Mouse (Mus musculus) forebrain, embryonic 10.5 days (tissue): ENCODE data around the gene Mrpl23. TPM values are rescaled to one million over a fixed set of nuclear protein-coding genes. Genes with fewer than 3 reads are reported as not detected.
A peak's percentile ranks its signal among the peaks of the same experiment; 100 is the strongest.

ENCODE experiments used
- DNase-seq: peaks from one replicate; pipeline ENCODE4 v3.0.0-alpha.2; 2017; ENCODE audit warnings: low spot score; ENCODE audit errors: extremely low spot score
- H3K27ac ChIP-seq: fragments of 300-500 bp; sonication (generic); 2 replicates; pipeline ENCODE4 v1.5.1; 2016; ENCODE audit warnings: mild to moderate bottlenecking
- H3K27me3 ChIP-seq: fragments of 300-500 bp; sonication (generic); 2 replicates; pipeline ENCODE4 v1.6.1; 2016; ENCODE audit warnings: mild to moderate bottlenecking; ENCODE audit not compliant: poor library complexity, severe bottlenecking
- H3K36me3 ChIP-seq: fragments of 300-500 bp; sonication (generic); replicated peaks from 2 replicates; pipeline ENCODE4 v1.6.1; 2016; ENCODE audit warnings: mild to moderate bottlenecking, moderate library complexity
- H3K4me1 ChIP-seq: fragments of 300-500 bp; sonication (generic); 2 replicates; pipeline ENCODE4 v1.6.1; 2016
- H3K4me3 ChIP-seq: fragments of 300-500 bp; sonication (generic); 2 replicates; pipeline ENCODE4 v1.5.1; 2016; ENCODE audit warnings: mild to moderate bottlenecking, moderate library complexity
- H3K9me3 ChIP-seq: fragments of 300-500 bp; sonication (generic); 2 replicates; pipeline ENCODE4 v1.6.1; 2016; ENCODE audit warnings: mild to moderate bottlenecking, moderate library complexity
- WGBS: fragments of 180-500 bp; shearing (Covaris S2); methylation state at CpG from one replicate; pipeline ENCODE4 v1.1.7; 2016; 5-methylcytosine and 5-hydroxymethylcytosine counted together
- polyA plus RNA-seq: library from polyadenylated mRNA; unstranded; fragments of >200 nt; fragmentation: Nextera tagmentation; extraction: Ambion mirVana; gene quantifications from 2 replicates; pipeline ENCODE4 v1.2.1, GENCODE M21; 2016

Mrpl23 gene
- polyA plus RNA-seq: 15.8 and 16.1 TPM in 2 replicates

DNA sequence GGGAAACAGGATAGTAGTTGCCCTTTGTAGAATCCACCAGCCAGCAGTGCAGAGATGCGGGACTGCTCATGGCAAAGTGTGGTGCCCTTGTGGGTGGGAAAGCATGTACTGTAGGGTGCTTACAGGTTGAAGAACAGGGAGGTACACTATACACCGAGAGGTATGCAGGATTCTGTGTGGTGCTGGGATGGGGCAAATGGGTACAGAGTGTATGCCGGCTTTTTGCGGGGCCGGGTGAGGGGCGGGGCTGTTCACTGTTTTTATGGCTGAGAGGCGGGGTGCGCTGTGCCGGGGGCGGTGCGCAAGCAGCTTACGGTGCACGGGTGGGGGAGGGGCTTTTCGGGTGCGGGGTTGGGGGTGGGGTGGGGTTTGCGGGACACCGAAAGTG is at the start of gene Mrpl23:
Mrpl23 (plus strand) TSS at position 16 of the 388 bp plus-strand sequence.
- 10% methylated on average over 17 of the region's 17 CpGs for WGBS
- Histone ChIP-seq H3K4me1 (peaks cover 46% of the 10 kb centered on the region), H3K27me3 (no peaks in the 10 kb centered on the region), H3K4me3 (peak within 1 kb of the TSS; percentile 74), H3K27ac (peak within 1 kb of the TSS; percentile 97), H3K36me3 (peaks cover 22% of the 10 kb centered on the region), H3K9me3 (no peaks in the 10 kb centered on the region)
- no peak for DNase-seq

DNA sequence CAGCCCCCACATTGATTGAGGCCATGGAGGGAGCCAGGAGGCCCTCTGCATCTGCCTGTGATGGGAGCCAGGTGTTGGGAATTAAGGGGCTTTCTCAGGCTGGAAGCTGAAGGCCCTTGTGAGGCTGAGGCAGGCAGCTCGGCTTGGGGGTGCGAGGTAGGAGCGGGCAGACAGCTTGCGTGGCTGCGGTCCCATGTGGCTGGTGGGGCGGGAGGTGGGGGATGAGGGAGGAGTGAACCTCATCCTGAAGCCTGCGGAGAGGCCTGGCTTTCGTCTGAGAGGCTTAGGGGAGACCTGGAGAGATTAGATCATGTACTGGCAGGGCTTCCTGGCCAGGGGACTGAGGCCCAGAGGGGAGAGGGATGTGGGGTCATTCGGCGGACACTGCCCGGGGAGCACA is 49.4 kb upstream of the Mrpl23 start:
- H3K27me3 ChIP-seq: peaks cover 16% of the 10 kb centered on the region; the same call in 1 of the 2 replicates
- no peaks in the 10 kb centered on the region for H3K36me3 ChIP-seq

DNA sequence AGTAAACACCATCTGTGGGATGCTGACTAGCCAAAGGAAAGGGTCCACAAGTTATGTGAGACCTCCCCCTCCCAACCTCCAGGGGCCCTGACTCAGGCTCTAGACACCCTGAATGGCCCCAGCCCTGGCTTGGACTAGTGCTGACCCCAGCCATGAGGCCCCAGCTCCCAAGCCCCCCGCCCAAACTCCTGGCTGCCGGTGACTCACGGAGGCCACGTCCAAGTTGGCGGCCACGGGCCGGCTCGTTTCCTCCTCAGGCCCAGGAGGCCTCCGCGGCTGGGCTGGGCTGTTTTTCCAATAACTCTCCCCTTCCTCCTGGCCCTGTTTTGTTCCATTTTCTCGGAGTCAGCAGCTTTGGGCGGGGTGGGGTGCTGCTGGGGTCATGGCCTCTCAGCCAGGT is 47.7 kb upstream of the Mrpl23 start:
- Histone ChIP-seq H3K36me3 (no peaks in the 10 kb centered on the region), H3K4me3 (no peak overlapping the region), H3K4me1 (peaks cover 60% of the 10 kb centered on the region), H3K27me3 (peaks cover 16% of the 10 kb centered on the region; the same call in 1 of the 2 replicates), H3K9me3 (no peaks in the 10 kb centered on the region), H3K27ac (peak overlapping the region; percentile 67)
- WGBS: 86% methylated on average over 12 of the region's 12 CpGs
- DNase-seq: no peak

More for the DNA sequence above, 49.4 kb upstream of the Mrpl23 start:
- peaks cover 61% of the 10 kb centered on the region for H3K4me1 ChIP-seq
- WGBS: 44% methylated on average over 11 of the region's 11 CpGs
- no peak for DNase-seq
- no peak overlapping the region for H3K4me3 ChIP-seq
- no peaks in the 10 kb centered on the region for H3K9me3 ChIP-seq
- peak overlapping the region; percentile 93 for H3K27ac ChIP-seq

DNA sequence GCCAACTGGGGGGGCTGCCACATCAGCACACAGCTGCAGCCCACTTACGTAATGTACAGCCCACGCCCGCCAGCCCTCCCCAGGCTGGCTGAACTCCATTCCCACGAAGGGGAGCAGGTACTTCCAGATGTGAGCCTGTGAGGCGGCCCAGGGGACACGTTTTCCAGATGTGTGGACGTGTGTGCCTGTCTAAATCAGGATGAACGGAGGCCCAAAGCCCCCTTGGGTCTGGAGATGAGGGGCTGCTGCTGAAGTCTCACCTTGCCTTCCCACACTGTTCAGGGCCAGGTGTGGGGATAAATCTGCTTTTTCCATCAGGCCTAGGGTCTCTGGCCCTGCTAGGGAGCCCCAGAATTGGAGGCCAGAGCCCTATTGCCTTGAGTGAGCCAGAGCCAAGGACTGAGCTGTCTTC is 45.7 kb upstream of the Mrpl23 start:
- Histone ChIP-seq H3K27ac (peak overlapping the region; percentile 82), H3K4me3 (no peak overlapping the region), H3K36me3 (no peaks in the 10 kb centered on the region), H3K27me3 (peaks cover 16% of the 10 kb centered on the region; the same call in 1 of the 2 replicates), H3K9me3 (no peaks in the 10 kb centered on the region), H3K4me1 (peaks cover 50% of the 10 kb centered on the region)
- no peak for DNase-seq
- 74% methylated on average over 8 of the region's 8 CpGs for WGBS

DNA sequence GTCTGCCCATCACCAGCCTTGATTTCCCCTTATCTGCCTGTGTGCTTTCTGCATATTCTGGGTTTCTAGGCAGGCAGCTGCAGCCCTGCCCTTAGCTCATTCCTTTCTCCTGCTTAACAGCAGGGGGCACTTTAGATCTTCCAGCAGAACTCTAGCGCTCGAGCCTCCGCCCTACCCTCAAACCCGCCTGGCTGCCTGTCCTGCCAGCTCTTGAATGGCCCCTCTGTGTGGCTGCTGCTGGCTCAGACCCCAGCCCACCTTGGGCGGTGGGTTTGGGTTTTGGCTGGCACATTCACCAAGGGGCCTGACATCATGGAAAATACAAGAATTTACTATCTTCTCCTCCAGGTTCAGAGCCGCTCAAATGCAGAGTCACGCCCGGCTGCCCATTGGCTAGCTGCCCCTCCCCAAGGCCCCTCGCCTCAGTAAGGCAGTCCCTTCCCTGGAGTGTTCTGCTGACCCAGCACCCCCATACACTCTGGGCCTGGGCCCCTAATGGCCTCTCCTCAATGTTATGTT is 45.1 kb upstream of the Mrpl23 start:
- H3K9me3 ChIP-seq: no peaks in the 10 kb centered on the region
- 18% methylated on average over 9 of the region's 9 CpGs for WGBS
- no peaks in the 10 kb centered on the region for H3K36me3 ChIP-seq
- peak overlapping the region; percentile 82 for H3K27ac ChIP-seq
- peak; percentile 71 for DNase-seq
- H3K4me1 ChIP-seq: peaks cover 43% of the 10 kb centered on the region
- H3K27me3 ChIP-seq: peaks cover 12% of the 10 kb centered on the region; the same call in 1 of the 2 replicates
- 0 out of 2 replicates have a peak overlapping the region, but pooled peaks have one; percentile 2 for H3K4me3 ChIP-seq

DNA sequence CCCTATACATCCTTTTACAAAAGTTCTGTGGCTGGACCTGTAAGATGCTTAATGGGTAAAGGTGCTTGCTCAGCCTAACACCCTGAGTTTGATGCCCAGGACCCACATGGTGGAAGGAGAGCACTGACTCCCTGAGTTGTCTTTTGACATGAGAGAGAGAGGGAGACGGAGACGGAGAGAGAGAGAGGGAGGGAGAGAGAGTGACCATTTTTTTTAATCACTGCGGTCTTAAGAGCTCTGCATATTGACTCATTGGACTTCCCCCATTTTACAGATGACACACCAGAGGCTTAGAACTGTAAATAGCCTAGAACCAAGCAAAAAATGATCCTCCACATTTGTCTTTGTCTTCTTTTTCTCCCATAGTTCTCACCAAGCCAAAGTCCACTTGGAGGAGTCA is 44.4 kb upstream of the Mrpl23 start:
- peaks cover 6% of the 10 kb centered on the region; the same call in 1 of the 2 replicates for H3K27me3 ChIP-seq
- peaks cover 37% of the 10 kb centered on the region for H3K4me1 ChIP-seq
- no peak for DNase-seq
- no peaks in the 10 kb centered on the region for H3K36me3 ChIP-seq
- H3K27ac ChIP-seq: peak overlapping the region; percentile 82
- H3K9me3 ChIP-seq: no peaks in the 10 kb centered on the region
- no peak overlapping the region for H3K4me3 ChIP-seq
- WGBS: 75% methylated on average over 3 of the region's 3 CpGs

DNA sequence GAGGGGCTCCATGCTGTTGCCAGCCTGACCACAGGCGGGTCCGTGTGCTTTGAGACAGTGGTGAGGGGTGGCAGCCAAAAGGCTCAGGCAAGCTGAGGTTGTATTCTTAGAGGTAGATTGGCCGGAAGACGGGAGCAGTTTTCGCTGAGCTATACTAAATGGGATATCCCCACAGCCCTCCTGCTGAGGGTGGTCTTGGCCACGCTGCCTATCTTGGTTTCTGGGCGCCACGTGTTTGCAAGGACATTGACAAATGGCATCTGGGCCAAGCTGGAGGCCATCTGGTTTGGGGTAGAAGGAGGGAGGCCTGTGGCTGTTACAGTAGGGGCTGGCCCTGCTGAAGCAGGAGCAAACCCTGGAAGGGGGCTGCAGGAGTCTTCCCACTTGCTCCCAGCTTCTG is 39.0 kb upstream of the Mrpl23 start:
- WGBS: 86% methylated on average over 8 of the region's 8 CpGs
- Histone ChIP-seq H3K27ac (no peak overlapping the region), H3K36me3 (no peaks in the 10 kb centered on the region), H3K27me3 (no peaks in the 10 kb centered on the region), H3K4me3 (no peak overlapping the region), H3K9me3 (no peaks in the 10 kb centered on the region), H3K4me1 (0 out of 2 replicates have a peak, but pooled peaks cover 1% of the 10 kb centered on the region)
- DNase-seq: no peak

DNA sequence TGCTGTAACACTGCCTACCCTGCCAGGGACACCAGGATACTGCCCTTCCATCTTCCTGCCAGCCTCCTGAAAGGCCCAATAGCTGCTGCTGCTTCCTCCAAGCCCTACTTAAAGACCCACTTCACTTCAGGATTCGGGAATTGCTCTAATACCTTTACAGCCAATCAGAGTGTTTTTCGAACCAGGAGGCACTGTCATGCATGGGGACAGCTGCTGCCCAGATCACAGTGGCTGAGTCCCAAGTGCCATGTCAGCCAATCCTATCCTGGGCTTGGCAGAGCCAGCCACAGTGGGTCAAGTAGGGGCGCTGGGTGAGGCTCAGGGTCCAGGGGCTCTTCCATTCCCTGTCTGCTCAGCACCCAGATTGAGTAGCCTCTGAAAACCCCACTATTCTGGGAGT is 36.3 kb upstream of the Mrpl23 start:
- H3K4me3 ChIP-seq: no peak overlapping the region
- 84% methylated on average over 3 of the region's 3 CpGs for WGBS

DNA sequence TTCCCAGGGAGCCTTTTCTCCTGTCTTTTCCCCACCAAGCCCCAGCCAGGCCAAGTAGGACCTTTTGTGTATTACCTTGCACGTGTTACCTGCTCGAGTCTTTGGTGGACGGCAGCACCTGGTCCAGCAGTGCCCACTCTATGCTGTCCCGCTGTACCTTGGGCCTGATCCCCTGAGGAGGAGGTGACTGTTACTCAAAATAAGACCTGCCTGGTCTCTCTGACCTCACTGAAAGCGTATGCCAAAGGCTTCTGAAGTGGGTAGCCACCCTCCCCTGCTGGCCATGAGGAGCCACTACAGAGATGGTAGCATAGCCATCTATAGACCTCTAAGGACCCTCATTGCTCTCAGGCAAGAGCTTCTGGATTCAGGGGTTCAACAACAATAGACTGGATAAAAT is 35.7 kb upstream of the Mrpl23 start:
- WGBS: 89% methylated on average over 5 of the region's 5 CpGs
- no peaks in the 10 kb centered on the region for H3K36me3 ChIP-seq
- no peak overlapping the region for H3K4me3 ChIP-seq
- H3K27ac ChIP-seq: no peak overlapping the region
- no peaks in the 10 kb centered on the region for H3K27me3 ChIP-seq
- no peaks in the 10 kb centered on the region for H3K9me3 ChIP-seq
- no peak for DNase-seq
- H3K4me1 ChIP-seq: no peaks in the 10 kb centered on the region

More for the DNA sequence above, 36.3 kb upstream of the Mrpl23 start:
- Histone ChIP-seq H3K36me3 (no peaks in the 10 kb centered on the region), H3K27ac (no peak overlapping the region), H3K4me1 (no peaks in the 10 kb centered on the region), H3K9me3 (no peaks in the 10 kb centered on the region), H3K27me3 (no peaks in the 10 kb centered on the region)
- DNase-seq: no peak

DNA sequence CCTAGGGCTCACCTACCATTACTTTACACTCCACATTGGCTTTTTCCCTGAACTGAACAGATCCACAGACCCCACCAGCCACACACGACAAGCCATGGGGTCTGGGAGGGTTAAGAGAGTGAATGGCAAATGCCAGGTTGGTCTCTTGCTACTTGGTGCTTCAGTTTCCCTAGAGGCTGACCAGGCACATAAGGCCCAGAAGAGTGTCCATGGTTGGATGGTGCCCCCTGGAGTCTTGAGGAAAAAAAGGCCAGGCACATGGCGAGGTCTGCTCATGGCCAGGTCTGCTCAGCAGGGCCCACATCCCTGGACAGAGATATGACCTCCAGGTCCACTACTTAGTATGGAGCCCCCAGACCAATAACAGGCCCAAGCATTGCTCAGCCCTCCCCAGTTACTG is 34.7 kb upstream of the Mrpl23 start:
- 91% methylated on average over 2 of the region's 2 CpGs for WGBS
- no peak for DNase-seq
- no peaks in the 10 kb centered on the region for H3K9me3 ChIP-seq
- H3K27me3 ChIP-seq: no peaks in the 10 kb centered on the region
- no peaks in the 10 kb centered on the region for H3K36me3 ChIP-seq
- no peaks in the 10 kb centered on the region for H3K4me1 ChIP-seq
- no peak overlapping the region for H3K27ac ChIP-seq
- H3K4me3 ChIP-seq: no peak overlapping the region

DNA sequence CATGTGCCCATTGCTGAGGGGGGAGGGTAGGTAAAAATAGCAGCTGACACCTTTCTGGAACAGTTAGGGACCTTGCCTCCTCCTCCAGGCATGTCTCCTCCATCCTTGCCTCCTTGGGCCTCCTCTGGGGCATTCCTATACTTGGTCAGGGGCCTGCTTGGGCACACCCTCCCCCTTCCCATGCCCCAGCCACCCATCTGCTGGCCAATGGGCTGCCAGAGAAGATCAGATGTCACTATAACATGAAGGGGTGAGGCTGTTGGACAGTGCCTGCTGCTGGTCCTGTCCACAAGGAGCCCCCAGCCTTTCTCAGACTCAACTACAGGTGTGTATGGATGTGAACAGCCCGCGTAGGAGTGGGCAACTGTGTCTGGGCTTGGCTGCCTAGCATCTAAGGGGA is 33.9 kb upstream of the Mrpl23 start, which contains the start of gene Tnnt3:
Tnnt3 (plus strand) TSS at position 262 of the 400 bp plus-strand sequence.
- H3K9me3 ChIP-seq: no peaks in the 10 kb centered on the region
- no peaks in the 10 kb centered on the region for H3K36me3 ChIP-seq
- peak within 1 kb of the TSS; percentile 4; the same call in 1 of the 2 replicates for H3K27ac ChIP-seq
- H3K4me3 ChIP-seq: no peak within 1 kb of the TSS
- no peaks in the 10 kb centered on the region for H3K27me3 ChIP-seq
- H3K4me1 ChIP-seq: no peaks in the 10 kb centered on the region
- 80% methylated on average over 2 of the region's 2 CpGs for WGBS
- no peak for DNase-seq

DNA sequence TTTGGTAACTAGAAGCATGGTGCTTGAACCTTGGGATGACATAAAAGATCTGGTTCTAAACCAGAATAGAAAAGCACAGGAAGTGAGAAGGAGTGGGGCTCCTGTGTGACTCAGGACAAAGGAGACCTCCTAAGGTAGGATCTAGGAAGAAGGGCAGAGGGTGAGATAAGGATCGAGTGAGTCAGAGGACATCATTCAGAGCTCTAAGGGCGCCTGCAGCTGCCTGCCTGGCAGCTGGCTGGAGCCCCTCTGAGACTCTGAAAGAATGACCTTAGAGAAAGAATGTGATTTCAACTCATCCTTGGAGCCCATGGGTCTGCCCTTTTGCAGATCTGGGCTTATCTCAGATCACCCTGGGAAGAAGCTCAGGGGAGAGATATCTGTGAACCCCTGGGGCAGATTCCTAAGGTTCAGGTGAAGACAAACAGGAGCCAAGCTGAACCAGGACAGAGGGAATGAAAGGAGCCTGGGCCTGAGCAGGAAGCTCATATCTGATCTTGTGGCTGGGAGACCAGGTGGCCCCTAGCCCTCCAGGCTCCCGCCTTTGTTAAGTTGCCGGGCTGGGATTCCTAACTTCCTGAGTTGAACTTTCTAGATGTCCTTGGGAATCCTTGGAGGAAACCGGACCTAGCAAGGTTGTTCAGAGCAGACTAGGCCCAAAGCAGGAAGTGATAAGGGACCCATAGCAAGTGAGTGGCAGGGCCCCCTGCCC is 33.3 kb upstream of the Mrpl23 start:
- H3K27ac ChIP-seq: peak overlapping the region; percentile 4; the same call in 1 of the 2 replicates
- no peak for DNase-seq
- WGBS: 80% methylated on average over 5 of the region's 5 CpGs

DNA sequence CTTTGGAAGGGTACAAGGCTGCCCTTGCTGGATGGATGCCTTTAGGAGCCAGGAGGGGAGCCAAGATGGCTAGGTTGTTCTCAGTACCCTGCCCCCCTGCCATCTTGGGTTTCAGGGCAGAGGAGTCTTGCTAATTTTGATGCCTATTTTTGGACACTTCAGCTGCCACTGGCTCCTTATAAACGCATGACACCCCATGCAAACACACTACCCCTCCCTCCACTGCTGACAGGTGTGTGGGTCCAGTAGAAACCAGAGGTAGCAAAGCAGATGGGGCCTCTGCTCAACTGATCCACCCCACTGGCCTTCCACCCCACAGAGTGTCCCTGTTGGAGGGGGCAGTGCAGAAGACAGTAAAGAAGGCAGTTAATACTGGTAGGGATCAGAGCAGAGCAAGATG is 32.5 kb upstream of the Mrpl23 start:
- no peaks in the 10 kb centered on the region for H3K9me3 ChIP-seq
- WGBS: 81% methylated on average over 1 of the region's 1 CpGs
- no peaks in the 10 kb centered on the region for H3K27me3 ChIP-seq
- H3K4me1 ChIP-seq: peaks cover 5% of the 10 kb centered on the region
- no peak overlapping the region for H3K27ac ChIP-seq
- H3K4me3 ChIP-seq: no peak overlapping the region
- no peaks in the 10 kb centered on the region for H3K36me3 ChIP-seq
- DNase-seq: no peak

More for the DNA sequence above, 33.3 kb upstream of the Mrpl23 start:
- Histone ChIP-seq H3K27me3 (no peaks in the 10 kb centered on the region), H3K4me3 (no peak overlapping the region), H3K36me3 (no peaks in the 10 kb centered on the region), H3K4me1 (no peaks in the 10 kb centered on the region), H3K9me3 (no peaks in the 10 kb centered on the region)
